Mouse (Mus musculus): Measurements from ENCODE around the gene Cacna1d. TPM values are rescaled to one million over a fixed set of nuclear protein-coding genes. Genes with fewer than 3 reads are reported as not detected.
A peak's percentile ranks its signal among the peaks of the same experiment; 100 is the strongest.

Gene Cacna1d
- total RNA-seq, 1 experiment from 2014 or later = 18.6 TPM

DNA sequence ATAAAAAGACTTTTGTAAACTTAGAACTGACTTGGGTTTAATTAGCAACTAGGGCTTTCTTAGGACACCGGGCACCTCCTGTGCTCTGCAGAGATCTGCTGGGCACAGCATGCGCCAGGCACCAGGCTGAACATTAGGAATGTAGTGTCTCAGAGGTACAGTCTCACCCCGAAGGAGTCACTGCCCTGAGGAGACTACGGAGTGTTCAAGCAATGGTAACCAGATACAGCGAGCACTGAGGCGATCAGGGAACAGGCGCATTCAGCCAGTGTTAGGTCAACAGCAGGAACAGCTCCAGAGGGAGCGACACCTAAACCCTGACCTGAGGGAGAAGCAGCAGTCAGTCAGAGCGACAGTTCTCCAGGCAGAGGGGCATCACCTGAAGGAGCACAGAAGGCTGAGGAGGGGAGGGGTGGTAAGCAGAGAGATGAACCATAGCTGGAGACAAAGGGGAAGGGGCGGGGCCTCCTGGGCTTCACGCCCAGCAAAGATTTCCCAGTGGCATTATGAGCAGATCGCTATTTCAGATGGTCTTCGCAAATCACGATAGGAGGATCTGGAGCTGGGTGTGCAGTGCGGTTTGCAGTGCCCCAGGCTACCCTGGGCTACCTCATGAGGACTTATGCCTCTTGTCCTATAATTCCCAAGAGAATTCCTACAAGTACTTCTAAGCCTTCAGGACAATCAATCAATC lies 413.0 kb downstream of the Cacna1d start:
- DNase-seq = no peak

GRCm38 (mm10) chr14:30075268-30075887 lies 415.9 kb downstream of the Cacna1d start:
- peak; percentile 34 for DNase-seq

DNA sequence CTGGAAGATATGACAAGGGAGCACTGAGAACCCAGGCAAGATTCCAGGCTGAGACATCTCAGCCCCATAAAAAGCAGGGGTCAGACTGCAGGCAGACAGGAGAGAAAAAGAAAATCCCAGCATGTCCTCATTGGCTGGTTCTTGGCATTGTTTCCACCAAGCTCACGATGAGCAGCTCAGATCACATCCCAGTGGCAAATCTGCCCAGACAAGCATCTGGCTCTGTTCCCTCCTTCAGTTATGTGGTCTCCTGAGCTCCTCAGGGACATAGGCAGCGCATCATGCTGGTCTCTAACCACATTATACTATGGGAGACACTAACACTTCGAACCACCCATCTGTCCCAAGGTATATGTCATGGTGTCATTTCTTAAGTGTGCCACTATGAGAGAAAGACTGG lies 422.7 kb downstream of the Cacna1d start:
- DNase-seq = no peak

DNA sequence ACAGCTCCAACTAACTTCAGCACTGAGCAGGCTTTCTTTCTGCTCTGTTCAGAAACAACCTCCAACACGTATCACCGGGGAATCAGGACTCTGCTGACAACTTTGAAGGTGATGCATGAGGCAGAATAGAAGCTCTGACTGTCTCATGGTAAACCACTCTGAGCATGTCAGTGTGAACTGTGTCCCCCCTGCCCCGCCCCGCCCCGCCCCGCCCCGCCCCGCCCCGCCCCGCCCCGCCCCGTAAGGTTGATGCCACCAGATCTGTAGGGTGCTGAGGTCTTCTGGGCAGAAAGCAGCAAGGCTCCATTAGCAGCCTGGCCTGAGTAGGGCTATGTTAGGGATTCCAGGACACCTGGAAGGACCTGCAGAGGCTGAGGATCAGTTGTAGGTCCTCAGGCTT lies 424.5 kb downstream of the Cacna1d start:
- no peak for DNase-seq

- no peak for DNase-seq
Measured at GRCm38 (mm10) chr14:30064864-30065263, 426.4 kb downstream of the Cacna1d start.

DNA sequence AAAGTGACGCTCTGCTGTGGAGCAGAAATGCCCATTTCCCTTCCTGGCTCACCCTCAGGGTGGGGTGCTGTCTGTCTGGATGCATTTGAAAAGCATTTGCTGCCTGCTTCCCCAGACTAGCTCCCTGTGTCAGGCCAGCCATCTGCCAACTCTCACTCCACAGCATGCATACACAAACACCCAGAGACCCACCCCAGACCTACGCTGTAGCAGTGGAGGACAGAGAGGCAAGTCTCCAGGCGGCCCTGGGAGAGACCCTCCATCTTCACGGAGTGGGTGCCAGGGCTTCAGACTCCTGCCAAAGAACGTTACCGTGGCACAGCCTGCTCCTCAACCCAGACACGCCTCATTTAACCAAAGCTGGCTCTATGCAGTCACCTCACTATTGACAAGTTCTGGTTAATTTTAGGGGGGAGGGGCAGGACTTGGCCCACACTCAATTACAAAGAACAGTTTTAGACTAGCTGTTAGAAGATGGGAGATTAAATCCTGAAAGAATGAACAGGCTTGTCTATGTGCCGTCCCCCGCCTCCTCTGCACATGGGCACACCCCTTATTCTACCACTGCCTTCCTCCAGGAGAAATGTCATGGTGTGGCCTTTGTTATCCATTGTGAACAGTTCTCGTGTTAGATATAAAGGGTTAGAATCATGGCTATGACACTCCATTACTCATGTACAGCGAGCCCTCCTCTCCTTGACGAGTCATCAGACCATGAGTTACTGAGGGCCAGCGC lies 435.1 kb downstream of the Cacna1d start:
- DNase-seq = no peak

DNA sequence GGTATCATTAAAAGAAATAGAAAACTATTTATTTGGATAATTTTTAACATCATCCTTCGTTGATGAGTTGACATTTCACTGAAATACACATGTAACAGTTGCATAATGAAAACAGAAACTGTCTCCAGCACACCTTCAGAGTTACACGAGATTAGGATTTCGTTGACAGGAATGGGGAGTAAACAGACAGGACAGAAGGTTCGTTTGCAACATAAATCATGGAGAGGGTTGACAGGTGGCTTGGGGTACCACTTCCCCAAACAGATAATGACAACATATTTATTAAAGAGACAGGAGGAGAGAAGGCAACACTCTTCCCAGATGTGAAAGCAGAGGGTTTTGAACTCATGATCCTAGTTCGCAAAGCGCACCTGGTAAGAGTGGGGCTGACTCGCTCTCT lies 436.3 kb downstream of the Cacna1d start:
- DNase-seq = no peak

- DNase-seq = no peak
Measured at GRCm38 (mm10) chr14:30050280-30050679, 441.0 kb downstream of the Cacna1d start.

DNA sequence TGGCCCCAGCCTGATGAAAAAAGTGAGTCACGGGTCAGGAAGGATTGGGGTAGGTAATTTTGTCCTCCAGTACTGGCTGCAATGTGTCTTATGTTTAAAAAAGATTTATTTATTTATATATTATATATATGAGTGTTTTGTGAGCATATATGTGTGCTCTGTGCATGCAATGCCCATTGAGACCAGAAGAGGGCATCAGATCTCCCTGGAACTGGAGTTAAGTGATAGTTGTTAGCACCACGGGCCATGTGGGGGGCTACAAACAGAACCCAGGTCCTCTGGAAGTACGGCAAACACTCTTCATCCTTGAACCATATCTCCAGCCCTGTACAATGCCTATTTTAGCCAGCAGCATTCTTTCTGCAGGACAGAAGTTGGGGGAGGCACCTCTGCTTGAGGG lies 443.2 kb downstream of the Cacna1d start:
- DNase-seq = no peak

DNA sequence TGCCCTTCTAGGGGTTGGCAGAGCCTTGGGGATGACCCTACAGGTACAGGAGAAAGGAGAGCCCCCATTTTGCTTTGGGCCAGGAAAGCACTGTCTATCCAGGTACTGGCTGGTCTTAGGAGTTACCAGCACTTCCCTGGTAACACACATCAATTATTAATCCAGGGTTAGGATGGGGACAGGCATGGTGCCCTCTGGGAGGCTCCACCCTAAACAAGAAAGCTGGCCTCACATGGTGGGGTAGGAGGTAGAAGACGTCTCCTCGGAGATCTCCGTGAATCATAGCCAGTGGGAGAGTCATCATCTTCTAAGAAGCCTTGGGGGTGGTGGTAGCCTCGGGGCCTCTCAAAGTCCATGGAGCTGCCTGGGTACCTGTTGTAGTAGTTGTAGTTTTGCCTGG lies 444.3 kb downstream of the Cacna1d start:
- DNase-seq = no peak

- DNase-seq = no peak
Measured at GRCm38 (mm10) chr14:30045704-30046220, 445.5 kb downstream of the Cacna1d start.

DNA sequence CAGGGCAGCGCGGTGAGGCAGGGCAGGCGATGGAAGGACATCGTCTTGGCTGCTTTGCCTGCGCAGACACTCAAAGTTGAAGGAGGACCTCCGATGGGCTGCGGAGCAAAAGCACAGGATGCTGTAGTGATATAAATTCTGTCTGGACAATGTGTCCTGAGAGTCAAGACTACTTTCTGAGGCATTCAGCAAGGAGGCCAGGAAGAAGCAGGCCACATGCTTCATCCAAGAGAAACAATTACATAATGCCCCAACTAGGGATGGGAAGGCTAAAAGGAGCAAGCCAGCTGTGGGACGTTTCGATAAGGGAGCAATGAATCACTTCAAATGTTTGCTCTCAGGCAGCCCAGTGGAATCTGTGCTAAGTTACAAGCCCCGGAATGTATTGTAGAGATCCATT lies 446.0 kb downstream of the Cacna1d start:
- DNase-seq = no peak

GRCm38 (mm10) chr14:30043356-30043940 lies 447.8 kb downstream of the Cacna1d start:
- DNase-seq = peak; percentile 15

GRCm38 (mm10) chr14:30041836-30042235 lies 449.4 kb downstream of the Cacna1d start:
- DNase-seq = no peak

- no peak for DNase-seq
Measured at GRCm38 (mm10) chr14:30039413-30039812, 451.8 kb downstream of the Cacna1d start.

DNA sequence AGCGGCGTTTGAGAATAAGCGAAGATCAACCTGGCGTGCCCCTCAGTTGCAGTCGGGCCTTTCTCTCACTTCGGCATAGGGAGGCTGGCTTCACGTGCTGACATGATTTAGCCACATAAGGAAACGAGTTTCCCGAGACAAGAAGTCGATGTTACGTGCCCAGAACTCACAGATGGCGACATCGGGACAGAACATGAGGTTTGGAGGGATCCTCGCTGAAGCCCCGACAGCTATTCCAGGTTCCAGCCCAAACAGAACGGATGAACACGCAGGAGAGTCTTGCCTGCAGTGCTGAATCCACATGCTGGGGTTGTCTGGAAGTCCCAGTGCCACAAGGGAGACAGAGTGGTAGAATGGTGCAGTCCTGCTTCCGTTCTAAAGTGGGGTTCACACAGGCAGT lies 452.8 kb downstream of the Cacna1d start:
- no peak for DNase-seq

- no peak for DNase-seq
Measured at GRCm38 (mm10) chr14:30033405-30033804, 457.9 kb downstream of the Cacna1d start.

DNA sequence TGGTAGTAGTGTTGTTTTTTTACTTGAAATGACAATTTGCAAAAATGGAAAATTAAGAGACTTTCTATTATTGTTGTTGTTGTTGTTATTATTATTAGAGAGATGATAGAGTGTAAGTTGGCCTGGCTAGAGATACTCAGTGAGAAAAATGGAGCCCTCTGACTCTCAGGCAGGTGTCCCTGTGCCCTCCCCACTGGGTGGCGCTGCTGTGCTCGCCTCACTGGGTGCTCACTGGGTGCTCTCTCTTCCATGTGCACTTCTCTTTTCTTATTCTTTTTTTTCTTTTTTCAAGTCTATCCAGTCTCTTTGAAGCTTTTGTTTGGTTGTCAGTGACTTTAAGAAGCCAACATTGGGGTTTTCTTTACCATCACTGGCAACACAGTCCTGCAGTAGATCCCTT lies 463.9 kb downstream of the Cacna1d start:
- DNase-seq = peak; percentile 77

DNA sequence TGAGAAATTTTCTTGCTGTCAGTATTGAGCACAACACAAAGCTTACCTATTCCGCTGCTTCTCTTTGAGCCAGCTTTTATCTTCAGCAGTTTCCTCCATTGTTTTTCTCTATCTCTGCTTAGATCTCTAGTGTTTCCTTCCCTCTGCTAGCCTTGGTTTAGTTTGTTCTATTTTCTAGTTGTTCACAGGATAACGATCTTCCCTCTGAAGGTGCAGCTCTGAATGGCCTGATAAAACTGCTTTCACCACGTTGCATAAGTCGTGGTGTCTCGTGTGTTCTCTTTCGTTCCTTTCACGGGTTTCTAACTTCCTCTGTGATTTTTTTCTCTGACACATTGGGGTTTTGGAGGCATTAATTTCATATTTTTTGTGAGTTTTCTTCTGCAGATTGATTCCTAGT lies 466.9 kb downstream of the Cacna1d start:
- DNase-seq = no peak

DNA sequence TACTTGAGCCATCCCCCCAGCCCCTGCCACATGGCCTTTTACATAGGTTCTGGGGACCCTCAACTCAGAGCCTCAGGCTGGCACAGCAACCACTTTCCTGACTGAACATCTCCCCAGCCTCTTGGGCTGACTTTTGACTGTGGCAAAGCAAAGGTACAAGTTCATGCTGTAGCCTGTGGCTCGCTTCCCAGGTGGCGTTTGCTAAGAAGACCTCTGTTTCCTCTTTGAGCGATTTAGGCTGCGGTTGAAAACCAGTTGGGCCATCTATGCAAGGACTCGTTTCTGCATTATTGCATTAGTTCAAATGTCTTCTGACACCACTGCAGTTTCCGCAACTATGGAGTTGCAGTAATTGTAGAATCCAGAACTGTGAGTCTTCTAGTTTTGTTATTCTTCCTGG lies 468.8 kb downstream of the Cacna1d start:
- DNase-seq = no peak

DNA sequence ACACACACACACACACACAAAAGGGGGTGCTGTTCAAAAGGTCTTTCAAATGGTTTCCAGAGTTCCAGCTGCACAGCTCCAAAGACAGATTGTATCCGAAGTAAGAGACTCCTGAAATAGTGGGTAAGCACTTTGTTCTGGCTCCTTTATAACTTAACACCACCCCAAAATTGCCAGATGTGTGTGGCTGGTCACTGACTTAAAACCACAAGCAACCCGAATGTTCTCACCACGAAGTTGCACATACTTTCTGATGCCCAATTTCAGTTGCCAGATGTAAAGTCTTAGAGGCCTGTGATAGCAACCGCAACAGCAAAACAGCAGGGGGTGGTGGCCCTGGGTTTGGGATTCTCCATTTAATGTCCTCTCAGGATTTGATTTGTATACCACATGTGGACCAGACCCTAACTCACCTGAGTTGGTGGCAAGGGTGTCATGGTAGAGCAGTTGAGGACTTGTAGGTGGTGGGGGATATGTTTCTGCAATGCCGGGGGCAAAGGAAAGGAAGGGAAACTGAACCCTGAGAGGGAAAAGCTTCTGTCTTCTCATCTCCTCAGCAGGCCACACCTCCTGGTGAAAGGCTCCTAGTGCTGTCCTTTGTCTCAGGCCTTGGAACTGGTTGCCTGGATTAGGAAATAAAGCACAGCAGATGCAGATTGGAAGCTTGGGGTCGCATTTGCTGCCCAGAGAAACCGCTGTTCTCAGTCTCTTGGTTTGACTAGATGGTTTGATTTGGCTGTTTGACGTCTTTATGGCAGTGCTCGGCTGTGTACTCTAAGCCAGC lies 471.3 kb downstream of the Cacna1d start:
- no peak for DNase-seq

GRCm38 (mm10) chr14:30019375-30019774 lies 471.9 kb downstream of the Cacna1d start:
- no peak for DNase-seq

Data from adrenal gland, postnatal 14 days (tissue).